Mouse (Mus musculus) c-Kit-positive CD71-positive TER-119-negative erythroid progenitor cells, embryonic 14.5 days (primary cell): ENCODE data around the gene Des.
A peak's percentile ranks its signal among the peaks of the same experiment; 100 is the strongest.

Experiments
- DNase-seq: peaks from one replicate; pipeline ENCODE4 v3.0.0-alpha.2; 2013; ENCODE audit warnings: low read depth

Gene Des

GRCm38 (mm10) chr1:75384470-75385141 lies 24.5 kb downstream of the Des start:
- DNase-seq: no peak

- DNase-seq: no peak
Observed at GRCm38 (mm10) chr1:75385142-75385730, 25.1 kb downstream of the Des start.

- DNase-seq: no peak
Observed at GRCm38 (mm10) chr1:75386149-75386548, 26.0 kb downstream of the Des start.

GRCm38 (mm10) chr1:75387469-75387928 lies 27.4 kb downstream of the Des start:
- DNase-seq: no peak

- DNase-seq: no peak
Observed at GRCm38 (mm10) chr1:75387929-75388897, 28.1 kb downstream of the Des start.

- DNase-seq: no peak
Observed at GRCm38 (mm10) chr1:75388898-75389515, 28.9 kb downstream of the Des start.

- DNase-seq: no peak
Observed at GRCm38 (mm10) chr1:75393139-75393538, 33.0 kb downstream of the Des start.

GRCm38 (mm10) chr1:75393846-75394245 lies 33.7 kb downstream of the Des start:
- no peak for DNase-seq

- peak; percentile 47 for DNase-seq
Observed at GRCm38 (mm10) chr1:75398761-75399402, 38.8 kb downstream of the Des start.

- no peak for DNase-seq
Observed at GRCm38 (mm10) chr1:75399755-75400492, 39.8 kb downstream of the Des start.

GRCm38 (mm10) chr1:75400493-75401115 lies 40.5 kb downstream of the Des start:
- DNase-seq: no peak

GRCm38 (mm10) chr1:75405547-75405946 lies 45.4 kb downstream of the Des start:
- no peak for DNase-seq

- no peak for DNase-seq
Observed at GRCm38 (mm10) chr1:75406173-75406572, 46.0 kb downstream of the Des start.

- DNase-seq: no peak
Observed at GRCm38 (mm10) chr1:75407056-75407455, 46.9 kb downstream of the Des start.

GRCm38 (mm10) chr1:75408210-75408609 lies 48.1 kb downstream of the Des start:
- DNase-seq: no peak

- no peak for DNase-seq
Observed at GRCm38 (mm10) chr1:75409950-75410349, 49.8 kb downstream of the Des start.

GRCm38 (mm10) chr1:75412196-75412595 lies 52.1 kb downstream of the Des start:
- no peak for DNase-seq

GRCm38 (mm10) chr1:75413749-75414148 lies 53.6 kb downstream of the Des start:
- DNase-seq: no peak
